Mouse (Mus musculus) natural killer cell, adult 2 months (primary cell): ENCODE measurements at regions not wholly inside any gene's neighbourhood (a gene's known extent, or its start where the extent isn't known, plus 50 kb on each side); places are given as distances from the start of the nearest gene placed in this dataset.

Source experiments
- DNase-seq, 2 experiments: peaks; one replicate each; pipeline ENCODE4 v3.0.0; 2022; ENCODE audit warnings: low spot score in 2 of 2

DNA sequence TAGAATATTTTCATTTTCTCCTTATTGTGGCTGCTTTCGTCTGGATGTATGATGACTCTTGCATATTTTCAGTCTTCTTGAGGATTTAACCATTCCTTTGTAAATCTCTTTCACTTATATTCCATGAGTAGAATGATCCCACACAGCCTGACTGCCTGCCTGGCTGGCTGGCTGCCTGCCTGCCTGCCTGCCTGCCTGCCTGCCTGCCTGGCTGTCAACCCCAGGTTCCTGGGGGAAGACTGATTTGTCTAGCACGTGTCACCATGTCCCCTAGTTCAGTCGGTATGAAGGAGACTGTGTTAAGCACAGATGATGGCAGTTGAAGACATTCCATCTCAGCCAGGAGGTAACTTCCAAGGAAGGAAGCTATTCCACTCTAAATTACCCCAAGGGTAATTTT is 370.8 kb downstream of the Nkx6-1 start:
- DNase-seq: no peak

DNA sequence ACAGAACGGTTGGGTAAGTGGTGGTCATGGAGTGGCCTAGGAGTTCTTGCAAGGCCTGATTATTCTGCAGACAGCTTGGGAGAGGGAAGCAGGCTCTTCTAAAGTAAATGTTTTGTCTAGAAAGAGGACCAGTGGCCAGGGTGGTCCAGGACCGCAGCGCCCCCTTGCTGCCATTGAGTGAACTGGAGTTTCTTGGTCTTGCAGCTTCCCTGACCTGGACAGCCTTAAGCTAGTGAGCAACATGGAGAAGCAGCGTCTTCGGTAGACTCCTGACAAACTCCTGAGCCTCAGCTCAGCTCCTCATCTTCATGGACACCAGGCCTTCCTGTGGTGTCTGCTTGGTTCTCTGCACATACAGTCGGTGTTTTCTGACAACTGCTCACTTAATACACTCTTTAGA is 376.4 kb downstream of the Nkx6-1 start:
- peak in 1 of 2 experiments; percentile 23 for DNase-seq

DNA sequence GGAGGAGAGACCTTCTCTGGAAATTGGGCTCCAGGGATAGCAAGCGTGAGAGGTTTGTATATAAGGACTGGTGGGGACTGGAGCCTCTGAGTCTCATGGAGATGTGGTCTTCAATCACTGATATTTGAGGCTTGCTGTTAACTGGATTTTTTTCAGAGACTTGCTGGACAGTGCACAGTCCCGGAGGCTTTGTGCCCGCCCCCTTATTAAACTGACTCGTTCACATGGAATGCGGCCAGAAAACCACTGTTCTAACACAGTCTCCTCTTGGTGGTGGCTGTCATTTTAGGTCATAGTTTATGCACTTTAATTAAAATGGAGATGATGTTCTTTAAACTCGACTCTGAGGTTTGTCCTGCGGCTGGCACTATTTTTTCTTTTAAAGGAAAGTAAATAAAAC is 378.9 kb downstream of the Nkx6-1 start:
- DNase-seq: no peak

DNA sequence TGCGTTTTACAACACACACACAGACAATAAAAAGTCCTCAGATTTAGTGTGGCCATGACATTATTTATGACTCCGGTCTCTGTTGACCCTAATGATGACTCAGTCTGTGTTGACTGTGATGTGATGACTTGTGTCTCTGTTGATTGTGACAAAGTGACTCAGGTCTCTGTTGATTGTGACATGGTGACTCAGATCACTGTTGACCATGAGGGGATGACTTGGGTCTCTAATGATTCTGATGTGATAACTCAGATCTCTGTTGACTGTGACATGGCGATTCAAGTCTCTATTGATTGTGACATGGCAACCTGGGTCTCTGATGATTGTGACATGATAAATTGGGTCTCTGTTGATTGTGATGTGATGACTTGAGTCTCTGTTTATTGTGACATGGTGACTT is 405.0 kb downstream of the Gpat3 start:
- no peak for DNase-seq

DNA sequence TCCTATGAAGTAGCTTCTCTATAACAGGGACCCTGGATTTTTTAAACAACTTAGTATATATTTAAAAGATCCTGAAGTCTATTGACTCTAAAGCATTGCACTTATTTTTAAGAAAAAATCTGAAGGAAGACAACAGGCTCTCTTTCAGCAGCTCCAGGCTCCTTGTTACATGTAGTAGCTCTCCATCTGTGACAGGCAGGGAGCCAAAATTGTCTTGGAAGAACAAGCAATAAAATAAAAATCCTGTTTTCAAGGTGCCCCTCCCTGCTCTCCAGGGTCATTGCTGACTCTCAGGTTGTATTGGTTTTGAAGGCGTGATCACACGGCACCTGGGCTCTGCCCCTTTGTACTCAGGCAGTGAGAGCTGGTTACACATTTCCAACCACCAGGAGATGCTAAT is 397.1 kb downstream of the Gpat3 start:
- no peak for DNase-seq

DNA sequence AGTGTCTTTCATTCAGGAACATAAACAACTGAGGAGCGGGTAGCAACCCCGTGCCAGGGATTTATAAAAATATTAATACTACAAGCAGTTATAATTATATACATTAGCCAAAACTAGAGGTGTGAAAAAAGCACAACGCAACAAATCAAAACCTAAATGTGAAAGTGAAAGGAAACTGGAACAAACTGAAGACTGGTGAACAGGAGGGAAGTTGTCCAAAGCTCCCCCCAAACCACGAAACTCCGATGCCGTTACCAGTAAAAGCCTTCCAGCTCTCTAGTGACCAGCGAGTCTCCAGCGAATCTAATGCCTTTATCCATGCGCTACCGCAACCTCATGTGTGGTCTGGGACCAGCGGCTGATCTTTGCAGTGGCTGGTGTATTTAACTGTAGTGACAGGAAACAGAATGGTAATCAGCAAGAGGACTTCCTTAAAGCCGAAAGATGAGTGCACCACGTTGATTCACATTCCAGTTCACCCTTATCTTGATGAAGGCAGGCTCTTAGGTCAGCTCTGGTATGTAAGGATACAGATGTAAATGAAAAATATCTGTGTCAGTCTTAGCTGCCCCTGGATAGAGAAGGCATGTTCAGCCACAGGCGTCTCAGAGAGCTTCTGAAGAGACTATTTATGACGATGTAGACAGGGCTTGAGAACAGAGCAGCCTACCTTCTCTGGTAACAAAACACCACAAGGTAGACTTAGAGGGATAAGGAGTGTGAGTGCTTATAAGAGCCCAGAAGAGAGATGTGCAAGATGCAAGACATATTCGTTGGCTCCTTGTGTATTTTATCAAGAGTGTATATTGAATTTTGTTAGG is 394.0 kb downstream of the Gpat3 start:
- DNase-seq: peak; percentile 14 to 34

DNA sequence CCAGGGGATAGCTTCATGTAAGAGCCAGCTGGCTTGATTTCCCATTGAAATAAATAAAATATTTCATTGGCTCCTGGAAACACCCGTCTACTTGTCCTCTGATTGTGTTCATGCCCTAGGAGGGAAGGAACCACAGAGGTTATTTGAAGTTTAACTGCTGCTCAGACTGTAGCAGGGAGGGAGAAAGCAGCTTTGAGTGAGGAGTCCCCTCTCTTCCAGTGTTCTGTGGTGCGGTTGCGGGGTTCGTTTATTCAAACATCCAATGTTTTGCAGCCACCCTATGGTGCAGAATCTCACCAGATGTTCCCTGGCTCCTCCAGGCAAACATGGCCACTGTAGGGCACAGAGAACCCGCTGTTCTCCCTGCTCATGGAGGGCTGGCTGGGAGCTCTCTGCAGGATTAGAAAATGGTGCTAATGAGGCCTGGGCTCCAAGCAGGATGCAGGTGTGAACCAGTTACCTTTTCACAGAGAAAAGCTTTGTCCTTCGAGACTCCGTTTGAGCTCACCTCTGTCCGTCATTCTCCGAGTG is 390.7 kb downstream of the Gpat3 start:
- DNase-seq: no peak

DNA sequence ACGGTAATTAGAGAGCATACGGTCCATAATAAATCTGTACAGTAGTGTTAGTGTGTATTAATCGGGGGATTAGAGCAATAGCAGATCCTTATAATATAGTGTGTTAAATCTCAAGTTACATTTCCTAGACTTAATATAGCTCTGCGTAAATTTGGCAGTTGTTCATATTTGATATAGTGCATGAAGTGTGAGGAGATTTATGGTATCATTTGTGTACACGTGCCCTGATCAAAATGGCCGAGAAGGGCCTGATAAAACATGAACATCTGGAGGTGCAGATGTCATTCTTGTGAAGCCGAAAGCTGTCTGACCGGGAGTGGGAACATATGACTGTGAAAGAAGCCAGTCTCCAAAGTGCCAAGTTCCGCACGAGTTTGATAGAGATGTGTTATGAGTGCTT is 376.9 kb downstream of the Gpat3 start:
- no peak for DNase-seq

DNA sequence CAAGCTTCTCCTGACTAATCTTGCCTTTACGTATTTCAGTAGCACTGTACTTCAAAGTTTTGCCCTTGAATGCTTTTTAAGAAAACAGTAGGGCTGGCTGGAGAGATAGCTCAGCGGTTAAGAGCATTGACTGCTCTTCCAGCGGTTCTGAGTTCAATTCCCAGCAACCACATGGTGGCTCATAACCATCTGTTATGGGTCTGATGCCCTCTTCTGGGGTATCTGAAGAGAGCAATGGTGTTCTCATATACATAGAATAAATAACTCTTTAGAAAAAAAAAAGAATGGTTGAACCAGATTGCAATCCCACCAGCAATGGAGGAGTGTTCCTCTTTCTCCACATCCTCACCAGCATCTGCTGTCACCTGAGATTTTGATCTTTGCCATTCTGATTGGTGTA is 372.6 kb downstream of the Gpat3 start:
- DNase-seq: no peak

DNA sequence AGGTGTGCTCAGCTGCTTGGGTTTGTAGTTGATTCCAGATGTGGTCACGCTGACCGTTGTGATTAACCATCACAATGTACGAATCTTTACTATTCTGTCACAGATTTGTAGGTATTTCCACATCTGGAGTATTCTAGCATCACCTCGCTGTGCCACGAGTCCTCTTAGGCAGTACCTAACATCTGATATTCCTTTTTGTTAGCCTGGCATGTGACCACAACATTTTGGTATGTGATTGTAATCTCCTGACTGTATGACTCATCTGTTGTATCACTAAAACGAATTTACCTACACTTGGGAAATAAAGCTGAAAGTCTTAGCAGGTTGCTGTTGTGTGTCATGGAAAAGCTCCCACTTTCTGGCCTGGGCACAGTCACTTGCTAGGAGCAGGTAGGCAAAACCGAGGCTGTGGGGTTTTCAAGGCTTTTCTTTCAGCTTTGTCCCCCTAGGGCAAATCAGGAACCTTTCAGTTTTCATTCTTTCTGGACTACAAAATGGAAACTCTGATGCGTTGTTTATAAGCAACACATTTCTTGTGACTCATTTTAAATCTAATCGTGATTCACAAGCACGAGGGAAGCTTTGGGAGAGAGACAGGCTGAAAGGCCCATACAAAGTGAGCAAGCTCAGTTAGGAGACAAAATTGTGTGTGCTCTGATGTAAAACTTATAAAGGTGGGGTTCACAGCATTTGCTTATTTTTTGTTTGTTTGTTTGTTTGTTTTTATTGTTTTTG is 371.5 kb downstream of the Gpat3 start:
- no peak for DNase-seq

DNA sequence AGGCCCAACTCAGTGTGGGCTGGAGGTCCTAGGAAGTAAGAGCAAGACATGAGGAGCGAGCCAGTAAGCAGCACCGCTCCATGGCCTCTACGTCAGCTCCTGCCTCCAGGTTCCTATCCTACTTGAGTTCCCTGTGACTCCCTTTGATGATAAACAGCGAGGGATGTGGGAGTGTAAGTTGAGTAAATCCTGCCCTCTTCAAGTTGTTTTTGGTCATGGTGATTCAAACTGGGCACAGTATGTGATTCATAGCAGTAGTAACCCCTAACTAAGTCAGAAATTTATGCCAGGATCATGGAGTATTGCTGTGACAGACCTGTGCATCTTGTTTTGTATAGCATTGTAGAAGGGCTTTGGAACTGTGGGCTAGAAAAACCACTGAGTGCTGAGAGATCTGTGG is 366.5 kb downstream of the Gpat3 start:
- no peak for DNase-seq

DNA sequence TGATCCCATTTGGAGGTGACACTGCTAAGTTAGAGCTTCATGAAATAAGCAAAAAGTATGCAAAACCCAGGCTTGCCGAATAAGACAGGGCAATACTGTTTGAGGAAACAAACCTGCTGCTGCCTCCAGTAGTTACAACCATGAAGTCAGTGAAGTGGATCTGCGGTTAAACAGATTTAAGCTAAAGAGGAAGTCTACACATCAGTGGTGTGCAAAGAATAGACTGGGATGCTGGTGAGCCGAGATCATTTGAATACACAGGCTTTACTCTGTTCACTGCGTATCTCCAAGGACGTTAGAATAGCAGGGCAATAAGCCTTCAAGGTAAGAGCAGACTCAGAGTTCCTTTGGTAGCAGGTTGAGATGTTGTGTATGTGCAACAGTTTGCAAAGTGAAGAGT is 362.6 kb downstream of the Gpat3 start:
- peak in 1 of 2 experiments; percentile 40 for DNase-seq

DNA sequence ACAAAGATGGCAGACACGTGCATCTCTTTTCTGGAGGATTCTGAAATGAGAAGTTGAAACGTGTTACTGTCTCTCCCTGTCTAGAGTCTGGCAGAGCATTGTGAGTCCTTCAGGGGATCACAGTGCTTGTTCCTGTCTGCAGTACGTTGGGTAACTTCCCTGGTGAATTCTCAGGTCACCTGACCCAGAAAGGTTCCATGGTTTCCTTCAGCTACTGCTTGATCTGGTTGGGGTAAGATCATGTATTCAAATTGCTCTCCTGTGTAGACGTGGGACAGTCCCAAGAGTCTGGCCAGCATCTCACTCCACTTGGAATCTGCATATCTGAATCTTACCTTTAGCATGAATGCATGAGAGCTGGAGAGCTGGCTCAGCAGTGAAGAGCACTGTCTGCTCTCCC is 350.0 kb downstream of the Gpat3 start:
- DNase-seq: no peak

DNA sequence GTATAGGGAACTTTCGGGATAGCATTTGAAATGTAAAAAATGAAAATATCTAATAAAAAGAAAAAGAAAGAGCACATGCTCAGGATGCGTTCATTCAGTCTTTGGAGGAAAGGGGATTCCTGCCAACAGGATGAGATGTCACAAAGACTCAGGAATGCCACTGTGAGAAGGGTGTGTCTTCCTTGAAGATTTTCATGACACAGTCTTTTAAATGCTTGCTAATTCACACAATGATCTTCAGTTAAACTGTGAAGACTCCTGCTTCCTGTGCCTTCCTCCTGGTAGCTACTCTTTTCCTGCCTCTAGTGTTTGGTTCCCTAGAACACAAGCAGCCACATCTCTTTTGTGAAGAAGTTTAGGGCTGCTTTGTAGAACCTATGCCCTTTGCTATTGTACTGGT is 345.5 kb downstream of the Gpat3 start:
- no peak for DNase-seq

DNA sequence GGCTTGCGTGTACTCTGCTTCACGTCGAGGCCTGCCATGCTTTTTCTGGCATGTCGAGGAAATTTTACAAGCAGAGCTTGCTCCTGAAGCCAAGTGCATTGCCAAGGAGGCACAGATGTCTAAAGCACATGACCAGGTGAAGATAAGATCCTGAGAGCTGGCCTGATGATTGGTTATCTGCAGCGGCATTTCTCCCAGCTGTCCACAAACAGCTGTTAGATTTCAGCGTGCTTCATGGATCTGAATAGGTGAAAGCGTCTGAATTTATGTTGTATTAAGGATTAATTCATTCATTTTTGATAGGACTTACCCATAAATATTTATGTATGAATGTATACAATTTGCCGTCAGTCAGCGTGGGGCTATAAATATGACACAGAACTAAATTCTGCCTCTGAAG is 327.7 kb downstream of the Gpat3 start:
- no peak for DNase-seq

DNA sequence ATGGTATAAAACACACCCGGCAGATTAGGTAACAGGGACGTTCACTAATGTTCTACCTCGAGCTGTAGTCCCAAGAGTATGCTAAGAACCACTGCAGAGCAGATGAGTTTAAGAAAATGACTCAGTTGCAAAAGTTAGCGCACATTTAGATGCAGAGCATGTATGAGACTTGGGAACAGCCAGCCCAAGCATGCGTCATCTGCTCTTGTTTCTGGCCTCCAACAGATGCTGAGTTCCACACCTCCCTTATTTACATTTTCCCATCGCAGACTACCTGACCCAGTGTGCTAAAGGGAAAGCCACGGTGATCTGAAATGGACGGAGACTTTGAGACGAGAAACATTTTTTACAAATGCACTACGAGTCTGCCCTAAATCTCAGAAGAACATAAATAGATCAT is 327.3 kb downstream of the Gpat3 start:
- no peak for DNase-seq

DNA sequence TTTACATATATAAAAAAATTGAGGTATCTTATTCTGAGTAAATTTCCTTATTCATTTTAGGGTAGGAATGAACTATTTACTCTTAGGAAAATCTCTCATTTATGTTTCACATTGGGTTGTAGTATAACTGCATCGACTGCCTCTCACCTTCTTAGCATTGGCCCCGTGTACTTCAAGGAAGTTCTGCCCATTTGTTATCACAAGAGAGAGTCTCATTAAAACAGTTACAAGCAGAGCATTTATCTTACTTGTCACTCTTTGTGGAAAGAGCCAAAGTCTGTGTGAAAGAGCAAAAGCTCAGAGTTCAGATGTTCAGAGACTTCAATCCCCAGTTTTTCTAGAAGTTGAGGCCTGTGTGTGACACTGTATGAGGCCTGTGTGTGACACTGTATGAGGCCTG is 323.6 kb downstream of the Gpat3 start:
- DNase-seq: no peak

DNA sequence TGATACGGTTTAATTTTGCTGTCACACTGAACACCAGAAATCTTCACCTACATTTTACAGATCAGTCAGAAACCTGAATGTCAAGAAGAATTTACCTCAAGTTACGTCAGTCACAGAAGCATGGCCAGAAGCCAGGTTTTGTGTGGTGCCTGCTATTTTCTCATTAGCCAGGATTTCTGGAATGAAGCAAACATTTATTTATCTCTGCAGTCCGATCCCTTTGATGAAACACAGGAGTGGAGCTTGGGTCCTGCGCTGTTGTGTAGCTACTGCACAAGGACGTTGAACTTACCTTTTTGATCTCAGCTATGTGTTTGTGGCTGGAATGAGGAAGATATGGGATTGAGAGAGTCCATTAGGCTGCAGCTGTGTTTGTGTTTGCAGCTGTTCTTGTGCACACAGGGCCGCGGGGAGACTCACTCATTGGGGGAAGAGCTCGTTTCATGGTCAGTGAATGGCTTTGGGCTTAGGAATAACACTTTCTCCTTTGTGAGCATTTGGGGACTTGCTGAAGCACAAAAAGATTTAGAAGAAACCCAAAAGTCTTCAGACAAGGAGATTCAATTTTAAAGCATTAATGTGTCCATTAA is 318.2 kb downstream of the Gpat3 start:
- DNase-seq: no peak

DNA sequence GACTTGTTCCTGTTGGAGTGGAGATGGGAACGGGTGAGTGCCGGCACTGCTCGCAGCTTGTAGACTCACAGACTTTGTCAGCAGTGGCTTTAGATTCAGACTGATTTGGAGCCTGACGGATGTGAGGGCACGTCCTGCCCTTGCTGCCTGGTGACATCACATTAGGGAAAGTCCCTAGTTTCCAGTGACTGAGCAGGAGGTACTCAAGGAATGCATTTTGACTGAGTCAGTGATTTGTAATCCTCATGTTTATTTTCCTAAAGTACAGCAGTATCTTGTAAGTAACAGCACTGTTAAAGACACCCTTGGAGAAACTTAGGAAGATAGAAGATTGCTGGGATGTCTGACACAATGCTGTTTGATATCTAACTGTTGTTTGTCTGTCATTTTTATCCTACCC is 317.6 kb downstream of the Gpat3 start:
- DNase-seq: no peak

DNA sequence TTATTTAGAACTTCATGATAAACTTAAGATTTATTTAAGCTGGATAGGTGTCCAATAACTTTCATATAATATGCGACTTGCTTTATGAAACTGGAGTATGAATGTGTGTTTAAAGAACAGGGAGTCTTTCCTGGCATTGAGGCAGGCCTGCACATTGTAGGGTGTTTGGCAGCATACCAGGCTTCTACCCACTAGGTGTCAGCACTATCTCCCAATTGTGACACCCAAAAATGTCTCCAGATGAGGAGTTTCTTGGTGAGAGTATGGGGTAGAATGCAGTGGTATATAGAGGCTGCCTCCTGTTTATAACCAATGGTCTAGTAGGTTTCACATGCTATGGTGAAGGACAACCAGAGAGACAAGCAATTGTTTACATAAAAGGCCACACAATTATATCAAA is 311.9 kb downstream of the Gpat3 start:
- DNase-seq: no peak

DNA sequence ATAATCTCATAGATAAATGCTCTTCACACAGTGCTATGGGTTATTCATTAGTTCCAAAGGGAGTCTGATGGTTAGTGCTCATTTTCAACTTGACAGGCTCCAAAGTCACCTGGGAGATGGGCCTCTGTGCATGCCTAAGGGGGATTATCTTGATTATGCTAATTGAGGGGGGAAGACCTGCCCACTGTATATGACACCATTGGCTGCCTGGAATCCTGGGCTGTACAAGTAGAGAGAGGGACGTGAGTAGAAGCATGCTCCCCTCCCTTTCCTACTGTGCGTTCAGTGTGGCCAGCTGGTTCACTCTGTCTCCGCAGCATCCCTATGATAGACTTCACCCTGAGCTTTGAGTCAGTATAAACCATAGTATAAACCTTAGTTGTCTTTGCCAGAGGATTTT is 300.8 kb downstream of the Gpat3 start:
- DNase-seq: no peak

DNA sequence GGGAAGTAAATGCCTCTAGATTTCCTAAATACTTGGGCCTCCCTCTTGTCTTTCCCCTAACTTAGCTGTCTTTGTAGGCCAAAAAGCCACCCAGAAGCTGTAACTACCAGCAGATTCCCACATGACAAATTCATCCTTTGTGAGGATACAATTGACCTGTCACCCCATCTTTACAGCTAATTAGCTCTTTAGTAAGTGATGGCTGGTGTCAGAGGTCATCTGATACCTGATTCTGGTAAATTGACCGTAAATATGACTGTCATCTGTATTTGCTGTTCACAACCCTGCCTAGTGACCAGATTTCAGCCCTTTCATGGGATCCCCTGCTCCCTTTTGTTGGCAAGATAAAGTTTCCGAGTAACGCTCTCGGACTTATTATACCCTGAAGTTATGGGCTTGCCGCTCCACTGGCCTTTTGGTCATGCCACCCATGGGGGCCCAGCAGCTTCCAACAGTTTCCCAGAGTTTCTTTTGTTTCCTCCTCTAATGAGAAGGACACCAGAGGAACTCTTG is 279.5 kb downstream of the Gpat3 start:
- DNase-seq: no peak

DNA sequence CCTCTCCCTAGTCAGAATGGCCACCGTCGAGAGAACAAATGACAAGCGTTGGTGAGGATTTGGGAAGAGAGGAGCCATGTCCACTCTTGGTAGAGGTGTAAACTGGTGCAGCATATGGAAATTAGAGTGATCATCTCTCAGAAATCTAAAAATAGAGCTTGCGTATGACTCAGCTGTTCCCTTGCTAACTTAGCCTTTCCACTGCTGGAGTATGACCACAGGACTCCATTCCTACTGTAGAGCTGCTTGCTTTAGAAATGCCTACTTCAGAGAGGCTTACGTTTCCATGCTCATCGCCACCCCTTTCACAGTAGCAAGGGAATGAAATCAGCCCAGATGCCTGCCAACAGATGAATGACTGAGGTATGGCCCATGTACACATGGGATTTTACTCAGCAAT is 277.4 kb downstream of the Gpat3 start:
- no peak for DNase-seq
